Mouse (Mus musculus) forebrain, embryonic 16.5 days (tissue): ENCODE results near the gene Fam107a. TPM values are rescaled to one million over a fixed set of nuclear protein-coding genes. Genes with fewer than 3 reads are reported as not detected.
"Not testable (repeated sequence)": the region's sequence is repeated elsewhere in the genome, so short reads cannot be mapped to it uniquely, and the experiment has no call there.

ENCODE experiments used
- ATAC-seq: fragments of 200-750 bp; cut with Nextera tagmentation; 2 replicates; pipeline ENCODE4 v1.8.0; 2017; ENCODE audit warnings: mild to moderate bottlenecking, moderate library complexity
- H3K27ac ChIP-seq: fragments of 300-500 bp; sonication (generic); 2 replicates; pipeline ENCODE4 v1.5.1; 2014; ENCODE audit warnings: low read length, control low read depth
- H3K27me3 ChIP-seq: fragments of 300-500 bp; sonication (generic); replicated peaks from 2 replicates; pipeline ENCODE4 v1.6.1; 2014; ENCODE audit warnings: low read length; ENCODE audit not compliant: control insufficient read depth, insufficient read depth
- H3K36me3 ChIP-seq: fragments of 300-500 bp; sonication (generic); 2 replicates; pipeline ENCODE4 v1.6.1; 2014; ENCODE audit not compliant: control insufficient read depth, insufficient read depth
- H3K4me1 ChIP-seq: fragments of 300-500 bp; sonication (generic); replicated peaks from 2 replicates; pipeline ENCODE4 v1.6.1; 2014; ENCODE audit warnings: low read length; ENCODE audit not compliant: control insufficient read depth, insufficient read depth
- H3K4me2 ChIP-seq: fragments of 300-500 bp; sonication (generic); 2 replicates; pipeline ENCODE4 v1.6.1; 2014; ENCODE audit warnings: mild to moderate bottlenecking, low read length, control low read depth
- H3K4me3 ChIP-seq: fragments of 300-500 bp; sonication (generic); replicated peaks from 2 replicates; pipeline ENCODE4 v1.5.1; 2014; ENCODE audit warnings: mild to moderate bottlenecking, low read length, control low read depth
- H3K9ac ChIP-seq: fragments of 300-500 bp; sonication (generic); replicated peaks from 2 replicates; pipeline ENCODE4 v1.6.1; 2014; ENCODE audit warnings: low read depth, low read length, control low read depth
- H3K9me3 ChIP-seq: fragments of 300-500 bp; sonication (generic); 2 replicates; pipeline ENCODE4 v1.6.1; 2016; ENCODE audit warnings: low read length; ENCODE audit not compliant: control insufficient read depth
- WGBS: fragments of 180-500 bp; shearing (Covaris S2); extraction: QIAGEN DNeasy Blood & Tissue Kit; methylation state at CpG from one replicate; pipeline ENCODE4 v1.1.7; 2014; 5-methylcytosine and 5-hydroxymethylcytosine counted together
- polyA plus RNA-seq: library from polyadenylated mRNA; unstranded; fragments of >200 nt; fragmentation: Nextera tagmentation; extraction: Ambion mirVana; gene quantifications from 2 replicates; pipeline ENCODE4 v1.2.1, GENCODE M21; 2015

Fam107a gene
- polyA plus RNA-seq, 1 experiment from 2014 or later = 0.54 TPM

GRCm38 (mm10) chr14:8305014-8305413, 12.8 kb downstream of the Fam107a start:
- WGBS = 64% methylated on average over 3 of the region's 3 CpGs
- Histone ChIP-seq H3K4me1 (peaks cover 12% of the 10 kb centered on the region), H3K4me3 (no peak overlapping the region), H3K4me2 (no peak overlapping the region), H3K36me3 (no peaks in the 10 kb centered on the region), H3K9ac (no peak overlapping the region), H3K27ac (no peak overlapping the region), H3K9me3 (no peaks in the 10 kb centered on the region), H3K27me3 (no peaks in the 10 kb centered on the region)
- no peak for ATAC-seq

- no peak overlapping the region for H3K4me2 ChIP-seq
- no peaks in the 10 kb centered on the region for H3K36me3 ChIP-seq
- H3K27ac ChIP-seq = no peak overlapping the region
- H3K27me3 ChIP-seq = no peaks in the 10 kb centered on the region
- H3K9ac ChIP-seq = no peak overlapping the region
- 0 out of 2 replicates have a peak, but pooled peaks cover 4% of the 10 kb centered on the region for H3K4me1 ChIP-seq
- no peak for ATAC-seq
- no peak overlapping the region for H3K4me3 ChIP-seq
- no peaks in the 10 kb centered on the region for H3K9me3 ChIP-seq
Measured at GRCm38 (mm10) chr14:8304082-8304481, 13.7 kb downstream of the Fam107a start.

- Histone ChIP-seq H3K9ac (no peak overlapping the region), H3K9me3 (no peaks in the 10 kb centered on the region)
Measured at GRCm38 (mm10) chr14:8302687-8303086, 15.1 kb downstream of the Fam107a start.

GRCm38 (mm10) chr14:8300281-8300680, 17.5 kb downstream of the Fam107a start:
- ATAC-seq = no peak
- H3K9ac ChIP-seq = no peak overlapping the region

More at GRCm38 (mm10) chr14:8302687-8303086, 15.1 kb downstream of the Fam107a start:
- Histone ChIP-seq H3K4me3 (no peak overlapping the region), H3K27ac (no peak overlapping the region), H3K4me2 (no peak overlapping the region), H3K36me3 (no peaks in the 10 kb centered on the region), H3K4me1 (0 out of 2 replicates have a peak, but pooled peaks cover 4% of the 10 kb centered on the region), H3K27me3 (no peaks in the 10 kb centered on the region)
- 9% methylated on average over 10 of the region's 10 CpGs for WGBS
- peak; percentile 21; the same call in 1 of the 2 replicates for ATAC-seq

GRCm38 (mm10) chr14:8297889-8298293, 19.9 kb downstream of the Fam107a start:
- H3K27ac ChIP-seq = no peak overlapping the region
- no peak for ATAC-seq
- no peaks in the 10 kb centered on the region for H3K9me3 ChIP-seq
- WGBS = 60% methylated on average over 5 of the region's 5 CpGs
- H3K4me2 ChIP-seq = no peak overlapping the region
- 0 out of 2 replicates have a peak, but pooled peaks cover 3% of the 10 kb centered on the region for H3K4me1 ChIP-seq
- H3K4me3 ChIP-seq = no peak overlapping the region
- H3K9ac ChIP-seq = no peak overlapping the region
- H3K27me3 ChIP-seq = no peaks in the 10 kb centered on the region
- no peaks in the 10 kb centered on the region for H3K36me3 ChIP-seq

More at GRCm38 (mm10) chr14:8300281-8300680, 17.5 kb downstream of the Fam107a start:
- Histone ChIP-seq H3K4me3 (no peak overlapping the region), H3K36me3 (no peaks in the 10 kb centered on the region), H3K27ac (no peak overlapping the region), H3K4me2 (no peak overlapping the region), H3K9me3 (no peaks in the 10 kb centered on the region), H3K4me1 (0 out of 2 replicates have a peak, but pooled peaks cover 4% of the 10 kb centered on the region), H3K27me3 (no peaks in the 10 kb centered on the region)
- WGBS = 29% methylated on average over 8 of the region's 8 CpGs

GRCm38 (mm10) chr14:8294257-8294656, 23.6 kb downstream of the Fam107a start:
- Histone ChIP-seq H3K9me3 (peaks cover 7% of the 10 kb centered on the region), H3K4me2 (no peak overlapping the region), H3K27me3 (no peaks in the 10 kb centered on the region), H3K4me1 (no peaks in the 10 kb centered on the region), H3K27ac (no peak overlapping the region), H3K36me3 (no peaks in the 10 kb centered on the region), H3K9ac (no peak overlapping the region), H3K4me3 (no peak overlapping the region)
- 100% methylated on average over 1 of the region's 1 CpGs for WGBS
- ATAC-seq = no peak

GRCm38 (mm10) chr14:8286595-8286994, 31.2 kb downstream of the Fam107a start:
- H3K36me3 ChIP-seq, H3K4me3 ChIP-seq, H3K9me3 ChIP-seq, H3K9ac ChIP-seq, H3K27ac ChIP-seq, H3K4me2 ChIP-seq, ATAC-seq, H3K4me1 ChIP-seq, H3K27me3 ChIP-seq: not testable (repeated sequence)
- WGBS = 86% methylated on average over 5 of the region's 5 CpGs

GRCm38 (mm10) chr14:8283784-8284183, 34.0 kb downstream of the Fam107a start:
- Histone ChIP-seq H3K4me3 (no peak overlapping the region), H3K27ac (no peak overlapping the region), H3K9ac (no peak overlapping the region), H3K4me2 (no peak overlapping the region), H3K4me1 (no peaks in the 10 kb centered on the region), H3K36me3 (no peaks in the 10 kb centered on the region), H3K27me3 (no peaks in the 10 kb centered on the region), H3K9me3 (peaks cover 4% of the 10 kb centered on the region; the same call in 1 of the 2 replicates)
- ATAC-seq = no peak

GRCm38 (mm10) chr14:8271281-8271680, 46.5 kb downstream of the Fam107a start:
- H3K9ac ChIP-seq, ATAC-seq, H3K4me3 ChIP-seq, H3K36me3 ChIP-seq, H3K9me3 ChIP-seq, H3K4me1 ChIP-seq, H3K27me3 ChIP-seq, H3K27ac ChIP-seq, H3K4me2 ChIP-seq: not testable (repeated sequence)
- WGBS = 90% methylated on average over 8 of the region's 8 CpGs

GRCm38 (mm10) chr14:8264378-8264777, 53.4 kb downstream of the Fam107a start:
- H3K4me3 ChIP-seq = no peak overlapping the region
- 97% methylated on average over 1 of the region's 1 CpGs for WGBS

More at GRCm38 (mm10) chr14:8264378-8264777, 53.4 kb downstream of the Fam107a start:
- ATAC-seq = no peak
- no peak overlapping the region for H3K4me2 ChIP-seq
- no peaks in the 10 kb centered on the region for H3K36me3 ChIP-seq
- no peak overlapping the region for H3K9ac ChIP-seq
- 0 out of 2 replicates have a peak, but pooled peaks cover 2% of the 10 kb centered on the region for H3K9me3 ChIP-seq
- H3K4me1 ChIP-seq = no peaks in the 10 kb centered on the region
- no peaks in the 10 kb centered on the region for H3K27me3 ChIP-seq
- H3K27ac ChIP-seq = no peak overlapping the region
